Mouse (Mus musculus): Measurements from ENCODE around the gene Sergef. TPM values are rescaled to one million over a fixed set of nuclear protein-coding genes. Genes with fewer than 3 reads are reported as not detected.

Sergef gene
- polyA plus RNA-seq, 1 experiment from 2014 or later, result 34.5 TPM

DNA sequence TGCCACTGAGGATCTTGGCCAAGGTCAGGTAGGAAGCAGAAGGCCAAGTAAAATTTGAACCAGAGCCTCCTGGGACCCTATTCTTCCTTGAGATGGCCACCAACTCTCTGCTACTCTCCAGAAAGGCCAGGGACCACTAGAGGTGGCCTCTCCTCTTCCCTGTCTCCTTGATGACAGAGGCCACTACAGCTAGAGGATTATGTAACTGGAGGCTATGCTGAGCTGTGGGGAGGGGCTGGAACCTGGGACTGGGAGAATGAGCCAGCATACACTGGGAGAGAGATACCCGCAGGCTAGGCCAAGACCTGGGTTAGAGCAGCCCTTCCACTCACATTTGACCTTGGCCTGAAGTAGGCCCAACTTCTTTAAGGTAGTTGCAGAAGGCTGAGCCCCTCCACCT lies 239.9 kb downstream of the Sergef start:
- peaks cover under 1% of the 10 kb centered on the region; the same call in 1 of the 2 replicates for H3K36me3 ChIP-seq
- H3K27ac ChIP-seq, result no peak overlapping the region
- no peak for ATAC-seq (ENCODE audit: low FRiP score)
- H3K9ac ChIP-seq, result peak overlapping the region; percentile 67
- no peaks in the 10 kb centered on the region for H3K9me3 ChIP-seq
- peaks cover 44% of the 10 kb centered on the region for H3K27me3 ChIP-seq
- peak overlapping the region; percentile 77 for H3K4me2 ChIP-seq
- 100% methylated on average over 1 of the region's 1 CpGs for WGBS
- H3K4me1 ChIP-seq (replicated peaks), result peaks cover 79% of the 10 kb centered on the region
- peak overlapping the region; percentile 90 for H3K4me3 ChIP-seq

DNA sequence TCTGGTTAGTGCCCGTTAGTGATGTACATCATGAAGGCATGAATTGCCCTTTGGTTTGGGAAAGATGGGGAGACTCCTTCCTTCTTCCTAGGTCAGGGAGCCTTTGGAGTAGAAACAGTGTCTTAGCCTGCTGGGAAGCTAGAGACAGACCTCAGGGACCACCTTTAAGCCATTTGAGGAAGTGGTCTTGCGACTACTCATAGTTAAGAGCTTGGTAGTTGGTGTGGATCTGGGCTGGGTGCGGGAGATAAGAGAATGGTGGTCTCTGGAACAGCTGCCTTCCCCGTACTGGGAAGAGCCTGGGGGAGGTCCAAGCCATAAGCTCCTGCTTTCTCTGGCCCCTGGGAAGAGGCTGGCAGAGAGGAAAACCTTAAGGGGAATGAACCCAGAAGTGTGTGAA lies 241.0 kb downstream of the Sergef start:
- H3K4me1 ChIP-seq (replicated peaks), result peaks cover 76% of the 10 kb centered on the region
- H3K9me3 ChIP-seq, result no peaks in the 10 kb centered on the region
- peak overlapping the region; percentile 97 for H3K9ac ChIP-seq
- H3K36me3 ChIP-seq, result no peaks in the 10 kb centered on the region
- peak overlapping the region; percentile 77 for H3K4me2 ChIP-seq
- no peak for ATAC-seq (ENCODE audit: low FRiP score)
- no peak overlapping the region for H3K27ac ChIP-seq
- H3K4me3 ChIP-seq, result peak overlapping the region; percentile 90
- peaks cover 54% of the 10 kb centered on the region for H3K27me3 ChIP-seq
- 70% methylated on average over 4 of the region's 4 CpGs for WGBS

DNA sequence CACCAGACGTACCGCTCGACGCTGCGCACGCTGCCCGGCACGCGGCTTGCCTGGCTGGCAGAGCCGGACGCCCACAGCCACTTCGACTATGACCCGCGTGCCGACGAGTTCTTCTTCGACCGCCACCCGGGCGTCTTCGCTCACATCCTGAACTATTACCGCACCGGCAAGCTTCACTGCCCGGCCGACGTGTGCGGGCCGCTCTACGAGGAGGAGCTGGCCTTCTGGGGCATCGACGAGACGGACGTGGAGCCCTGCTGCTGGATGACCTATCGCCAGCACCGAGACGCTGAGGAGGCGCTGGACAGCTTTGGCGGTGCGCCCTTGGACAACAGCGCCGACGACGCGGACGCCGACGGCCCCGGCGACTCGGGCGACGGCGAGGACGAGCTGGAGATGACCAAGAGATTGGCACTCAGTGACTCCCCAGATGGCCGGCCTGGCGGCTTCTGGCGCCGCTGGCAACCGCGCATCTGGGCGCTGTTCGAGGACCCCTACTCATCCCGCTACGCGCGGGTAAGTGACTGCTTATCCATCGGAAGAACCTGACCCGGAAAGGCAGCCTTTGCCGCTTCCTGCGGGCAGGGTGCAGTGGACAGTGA lies 241.8 kb downstream of the Sergef start:
- H3K36me3 ChIP-seq, result no peaks in the 10 kb centered on the region
- peaks cover 54% of the 10 kb centered on the region for H3K27me3 ChIP-seq
- peak overlapping the region; percentile 90 for H3K4me3 ChIP-seq
- no peak for ATAC-seq (ENCODE audit: low FRiP score)
- H3K9ac ChIP-seq, result peak overlapping the region; percentile 97
- H3K27ac ChIP-seq, result no peak overlapping the region
- H3K4me1 ChIP-seq (replicated peaks), result peaks cover 75% of the 10 kb centered on the region
- 9% methylated on average over 70 of the region's 70 CpGs for WGBS
- H3K9me3 ChIP-seq, result no peaks in the 10 kb centered on the region
- H3K4me2 ChIP-seq, result peak overlapping the region; percentile 77

DNA sequence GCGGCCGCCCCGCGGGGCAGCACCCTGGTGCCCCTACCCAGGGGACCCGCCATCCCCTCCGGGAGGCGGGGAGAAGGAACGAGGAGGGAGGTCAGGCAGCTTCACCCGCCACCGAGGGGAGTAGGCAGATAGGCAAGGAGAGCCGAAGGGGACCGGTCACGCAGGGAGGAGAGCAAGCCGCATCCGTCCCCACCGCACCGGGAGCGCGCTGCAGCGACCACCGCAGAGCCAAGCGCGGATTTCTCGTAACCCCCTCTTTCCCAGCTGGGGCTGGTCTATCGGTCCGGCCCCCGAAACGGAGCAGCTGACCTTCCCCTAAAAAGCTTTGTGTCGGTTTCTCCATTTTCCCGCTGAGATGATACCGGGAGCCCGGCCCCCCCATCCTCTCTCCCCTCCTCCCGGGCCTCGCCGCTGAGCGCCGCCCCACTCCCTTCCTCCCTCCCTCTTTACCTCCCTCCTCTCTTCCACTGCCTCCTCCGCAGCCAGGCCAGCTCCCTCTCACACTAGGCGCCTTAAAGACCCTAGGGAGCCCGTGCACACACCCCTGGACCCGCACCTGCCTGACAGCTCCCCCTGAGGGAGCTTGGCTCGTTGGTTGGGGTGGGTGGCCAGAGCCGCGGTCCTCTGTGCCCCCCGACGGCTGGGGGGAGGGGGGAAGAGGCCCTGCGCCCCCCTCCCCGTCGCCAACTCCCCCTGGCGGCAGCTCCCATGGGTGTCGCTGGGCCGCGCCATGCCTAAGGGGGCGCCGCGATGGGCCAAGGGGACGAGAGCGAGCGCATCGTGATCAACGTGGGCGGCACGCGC lies 242.5 kb downstream of the Sergef start:
- Histone ChIP-seq H3K9me3 (no peaks in the 10 kb centered on the region), H3K4me2 (peak overlapping the region; percentile 77), H3K27ac (peak overlapping the region; percentile 94), H3K27me3 (peaks cover 55% of the 10 kb centered on the region), H3K9ac (peak overlapping the region; percentile 97), H3K36me3 (no peaks in the 10 kb centered on the region), H3K4me3 (peak overlapping the region; percentile 90), H3K4me1 (replicated peaks) (peaks cover 68% of the 10 kb centered on the region)
- 1% methylated on average over 62 of the region's 64 CpGs for WGBS
- ATAC-seq (ENCODE audit: low FRiP score), result peak; percentile 62

DNA sequence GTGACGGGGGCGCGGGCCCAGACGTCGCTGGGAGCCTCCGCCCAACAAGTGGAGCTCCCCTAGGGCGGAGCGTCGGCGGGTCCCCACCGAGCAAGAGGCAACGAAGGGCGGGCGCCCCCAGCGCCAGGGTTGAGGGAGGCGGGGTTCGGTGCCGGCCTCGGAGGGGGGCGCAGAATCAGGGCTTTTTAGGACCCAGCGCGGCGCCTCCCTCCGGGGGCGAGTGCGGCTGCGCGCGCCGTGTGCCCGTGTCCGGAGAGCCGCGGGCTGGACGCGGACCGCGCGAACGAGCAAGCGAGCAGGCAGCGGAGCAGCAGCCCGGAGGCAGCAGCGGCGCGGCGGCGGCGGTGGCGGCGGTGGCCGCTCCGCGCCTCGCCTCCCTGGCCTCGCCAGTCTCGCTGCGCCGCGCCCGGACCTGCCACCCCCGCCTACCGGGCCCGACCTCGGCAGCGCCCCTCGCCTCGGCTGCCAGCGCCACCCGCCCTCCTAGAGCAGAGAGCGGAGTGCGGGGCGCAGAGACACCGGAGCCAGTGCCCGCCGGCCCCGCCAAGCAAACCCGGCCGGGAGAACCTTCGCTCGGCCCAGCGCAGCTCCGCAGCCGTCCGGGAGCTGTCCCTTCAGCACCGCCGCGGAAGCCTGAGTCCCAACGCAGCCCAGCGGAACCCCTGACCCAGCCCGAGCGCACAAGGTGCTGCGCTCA lies 243.2 kb downstream of the Sergef start, which contains the start of gene Kcnc1:
Gene Kcnc1 (plus strand): TSS at position 267 of the 697 bp plus-strand sequence.
- Histone ChIP-seq H3K9ac (peak within 1 kb of the TSS; percentile 97), H3K9me3 (no peaks in the 10 kb centered on the region), H3K4me1 (replicated peaks) (peaks cover 60% of the 10 kb centered on the region), H3K27me3 (peaks cover 63% of the 10 kb centered on the region), H3K4me2 (peak within 1 kb of the TSS; percentile 77), H3K36me3 (no peaks in the 10 kb centered on the region), H3K27ac (peak within 1 kb of the TSS; percentile 94), H3K4me3 (peak within 1 kb of the TSS; percentile 90)
- peak; percentile 57 for ATAC-seq (ENCODE audit: low FRiP score)
- under 1% methylated on average over 69 of the region's 93 CpGs for WGBS

DNA sequence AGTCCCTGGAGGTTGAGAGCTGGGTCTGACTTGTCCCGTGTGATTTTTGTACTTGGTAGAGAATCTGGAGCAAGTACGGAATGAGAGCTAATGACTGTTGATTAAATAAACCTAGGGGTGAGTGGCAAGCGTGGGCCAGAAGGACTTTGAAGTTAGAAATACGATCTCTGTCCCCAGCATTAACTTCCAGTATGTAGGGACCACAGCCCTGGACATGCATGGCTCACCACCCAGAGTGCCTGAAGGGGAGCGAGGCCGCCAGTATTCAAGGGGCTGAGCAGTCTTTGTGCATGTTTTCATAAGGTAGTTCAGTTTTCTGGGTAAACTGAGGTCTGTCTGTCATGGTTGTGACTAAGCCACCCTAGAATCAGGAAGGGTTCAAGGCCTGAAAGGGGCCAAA lies 244.0 kb downstream of the Sergef start:
- ATAC-seq (ENCODE audit: low FRiP score), result no peak
- Histone ChIP-seq H3K9ac (no peak overlapping the region), H3K4me3 (peak overlapping the region; percentile 90), H3K9me3 (no peaks in the 10 kb centered on the region), H3K27ac (no peak overlapping the region; the same call in 1 of the 2 replicates), H3K4me2 (peak overlapping the region; percentile 77), H3K4me1 (replicated peaks) (peaks cover 53% of the 10 kb centered on the region), H3K36me3 (no peaks in the 10 kb centered on the region), H3K27me3 (peaks cover 63% of the 10 kb centered on the region)
- WGBS, result 50% methylated on average over 6 of the region's 6 CpGs

DNA sequence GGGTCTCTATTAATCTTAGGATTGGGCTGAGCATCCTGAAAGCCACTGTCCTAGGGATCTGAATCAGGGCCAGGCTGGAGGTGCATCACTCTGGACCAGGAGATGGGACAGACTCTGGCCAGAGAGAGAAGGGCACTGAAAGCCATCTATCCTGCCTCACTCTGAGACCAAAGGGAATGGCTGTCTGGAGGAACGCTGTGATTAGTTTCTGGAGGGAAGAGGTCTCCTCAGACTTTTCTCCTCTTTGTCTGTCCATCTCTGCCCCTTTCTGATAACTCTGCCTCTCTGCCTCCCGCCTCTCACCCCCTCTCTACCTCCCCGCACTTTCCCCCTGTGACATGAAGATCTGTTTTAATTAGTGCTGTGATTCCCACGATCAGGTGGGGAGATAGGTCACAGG lies 244.7 kb downstream of the Sergef start:
- no peak overlapping the region for H3K4me2 ChIP-seq
- H3K4me3 ChIP-seq, result no peak overlapping the region
- peaks cover 63% of the 10 kb centered on the region for H3K27me3 ChIP-seq
- H3K4me1 ChIP-seq (replicated peaks), result peaks cover 47% of the 10 kb centered on the region
- H3K36me3 ChIP-seq, result no peaks in the 10 kb centered on the region
- no peaks in the 10 kb centered on the region for H3K9me3 ChIP-seq
- no peak for ATAC-seq (ENCODE audit: low FRiP score)
- no peak overlapping the region for H3K9ac ChIP-seq
- 71% methylated on average over 4 of the region's 4 CpGs for WGBS
- no peak overlapping the region for H3K27ac ChIP-seq

DNA sequence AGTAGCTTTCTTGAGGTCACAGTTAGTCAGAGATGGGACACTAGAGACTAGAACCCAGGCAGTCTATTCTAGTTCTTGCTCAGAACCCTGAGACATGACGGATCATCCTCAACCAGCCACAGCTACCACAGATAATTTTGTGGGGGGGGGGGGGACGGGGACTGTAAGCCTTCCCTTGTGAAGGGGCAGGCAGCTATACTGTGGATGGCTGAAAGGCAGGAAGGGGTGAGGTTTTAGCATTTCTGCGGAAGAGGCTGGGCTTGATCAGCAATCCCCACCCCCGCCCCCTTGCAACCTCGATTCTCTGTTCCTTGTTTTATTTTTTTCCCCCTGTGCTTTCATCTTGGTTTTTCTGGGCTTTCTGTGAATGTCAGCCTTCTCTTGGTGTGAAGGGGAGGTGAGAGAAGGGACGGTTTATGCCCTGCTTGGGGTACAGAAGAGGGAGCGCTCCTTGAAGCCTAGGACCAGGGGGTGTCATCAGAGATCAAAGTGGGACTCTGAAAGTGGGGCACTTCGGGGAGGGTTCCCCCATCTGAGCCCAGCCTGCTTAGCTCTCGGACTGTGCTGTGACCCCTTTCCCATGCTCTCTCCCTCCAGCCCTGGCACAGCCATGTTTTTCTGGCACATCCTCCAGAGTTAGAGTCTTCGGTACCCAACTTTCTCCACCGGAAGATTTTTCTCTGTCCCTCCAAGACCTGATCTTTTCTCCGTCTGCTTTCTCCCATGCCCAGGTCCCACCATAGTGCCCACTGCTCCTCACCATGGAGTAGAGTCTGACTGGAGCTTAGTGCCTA lies 245.7 kb downstream of the Sergef start:
- 53% methylated on average over 12 of the region's 12 CpGs for WGBS
- H3K4me2 ChIP-seq, result no peak overlapping the region
- H3K27me3 ChIP-seq, result peaks cover 55% of the 10 kb centered on the region

More for the DNA sequence above, 245.7 kb downstream of the Sergef start:
- Histone ChIP-seq H3K27ac (no peak overlapping the region), H3K36me3 (no peaks in the 10 kb centered on the region), H3K4me1 (replicated peaks) (peaks cover 37% of the 10 kb centered on the region), H3K9me3 (no peaks in the 10 kb centered on the region), H3K4me3 (no peak overlapping the region), H3K9ac (no peak overlapping the region; the same call in 1 of the 2 replicates)
- no peak for ATAC-seq (ENCODE audit: low FRiP score)

Other genes starting within 250 kb of the Sergef start
- gene Kcnc1, start 243.3 kb downstream of the Sergef start, polyA plus RNA-seq (2015; fragmentation: Nextera tagmentation; extraction: Ambion mirVana), result 9.6 and 9.7 TPM in 2 replicates
- 0.43 and 0.62 TPM in 2 replicates for gene Tph1, start 32.7 kb upstream of the Sergef start, polyA plus RNA-seq (2015; fragmentation: Nextera tagmentation; extraction: Ambion mirVana)
- gene Saal1, start 70.9 kb upstream of the Sergef start, polyA plus RNA-seq (2015; fragmentation: Nextera tagmentation; extraction: Ambion mirVana), result 16.1 and 17.6 TPM in 2 replicates
- gene Saa3, start 75.9 kb upstream of the Sergef start, polyA plus RNA-seq (2015; fragmentation: Nextera tagmentation; extraction: Ambion mirVana), result 0.35 TPM in 1 of 2 replicates, not detected in the other
- gene Saa4, start 92.8 kb upstream of the Sergef start, polyA plus RNA-seq (2015; fragmentation: Nextera tagmentation; extraction: Ambion mirVana), result not detected in 2 replicates
- gene Saa1, start 103.2 kb upstream of the Sergef start, polyA plus RNA-seq (2015; fragmentation: Nextera tagmentation; extraction: Ambion mirVana), result not detected in 2 replicates
- gene Saa2, start 112.0 kb upstream of the Sergef start, polyA plus RNA-seq (2015; fragmentation: Nextera tagmentation; extraction: Ambion mirVana), result not detected in 2 replicates
- gene Hps5, start 156.3 kb upstream of the Sergef start, polyA plus RNA-seq (2015; fragmentation: Nextera tagmentation; extraction: Ambion mirVana), result 15.6 and 16.3 TPM in 2 replicates
- gene Gtf2h1, start 156.3 kb upstream of the Sergef start, polyA plus RNA-seq (2015; fragmentation: Nextera tagmentation; extraction: Ambion mirVana), result 43.7 and 44.2 TPM in 2 replicates
- gene Ldha, start 201.7 kb upstream of the Sergef start, polyA plus RNA-seq (2015; fragmentation: Nextera tagmentation; extraction: Ambion mirVana), result 521 and 535 TPM in 2 replicates
- gene Ldhc, start 221.4 kb upstream of the Sergef start, polyA plus RNA-seq (2015; fragmentation: Nextera tagmentation; extraction: Ambion mirVana), result 0.26 and 0.35 TPM in 2 replicates

All from hindbrain, embryonic 13.5 days (tissue).